Mouse (Mus musculus) kidney, postnatal 14 days (tissue): Measurements from ENCODE around the gene Dusp14.

Experiments used
- DNase-seq: peaks from one replicate; pipeline ENCODE4 v3.0.0; 2022; ENCODE audit warnings: mixed read lengths

Dusp14 gene

DNA sequence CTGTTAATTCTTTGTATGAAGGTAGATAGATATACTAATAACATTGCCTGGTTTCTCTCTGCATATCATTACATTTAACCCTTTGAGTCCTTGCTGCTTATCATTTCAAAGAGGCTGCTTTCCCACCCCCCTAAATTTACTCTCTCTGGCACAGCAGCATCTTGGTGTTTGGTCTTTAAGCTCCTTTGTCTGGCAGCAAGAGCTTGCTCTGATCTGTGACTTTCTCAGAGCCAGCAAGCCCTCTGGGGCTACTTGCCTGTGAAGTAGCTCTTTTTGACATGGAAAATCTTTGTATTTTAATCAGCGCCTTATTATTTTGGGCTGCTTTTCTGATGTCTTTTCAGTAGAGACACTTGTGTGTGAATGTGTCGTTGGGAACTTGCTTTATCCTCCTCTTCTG, 57.5 kb downstream of the Dusp14 start:
- no peak for DNase-seq

DNA sequence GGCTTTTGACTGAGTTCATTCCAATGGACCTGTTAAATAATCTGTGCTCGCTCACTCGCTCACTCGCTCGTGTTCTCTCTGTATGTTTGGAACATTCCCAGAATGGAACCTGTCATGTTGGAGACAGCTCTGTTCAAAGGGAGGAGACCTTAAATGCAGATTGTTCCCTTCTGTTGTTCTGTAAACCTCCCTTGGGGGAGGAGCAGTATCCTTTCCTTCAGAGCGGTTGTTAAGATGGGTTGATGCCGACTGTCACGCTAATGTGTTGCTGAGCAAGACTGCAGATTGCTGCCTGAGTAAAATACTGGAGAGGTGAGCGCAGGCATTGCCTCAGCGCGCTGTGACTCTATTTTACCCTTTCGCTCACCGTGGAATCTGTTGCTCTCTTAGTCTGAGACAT, 58.0 kb downstream of the Dusp14 start:
- no peak for DNase-seq

DNA sequence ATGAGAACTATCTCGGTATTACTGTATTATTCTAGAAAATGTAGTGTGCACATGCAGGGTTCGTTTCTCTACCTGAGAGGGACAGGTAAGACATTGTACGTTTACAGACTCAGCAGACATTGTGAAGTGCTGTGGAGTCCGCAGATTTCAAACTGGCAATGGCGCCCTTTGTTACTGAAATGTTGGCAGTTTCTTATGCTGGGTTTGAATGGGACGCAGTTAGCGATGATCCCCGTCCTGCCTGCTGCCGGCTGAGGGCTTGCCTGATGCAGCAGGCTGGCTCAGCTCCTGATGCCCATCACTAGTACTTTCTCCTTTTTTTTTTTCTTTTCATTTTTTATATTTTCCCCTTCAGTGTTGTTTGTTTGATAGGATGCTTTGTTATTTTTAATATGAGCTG, 58.6 kb downstream of the Dusp14 start:
- no peak for DNase-seq

DNA sequence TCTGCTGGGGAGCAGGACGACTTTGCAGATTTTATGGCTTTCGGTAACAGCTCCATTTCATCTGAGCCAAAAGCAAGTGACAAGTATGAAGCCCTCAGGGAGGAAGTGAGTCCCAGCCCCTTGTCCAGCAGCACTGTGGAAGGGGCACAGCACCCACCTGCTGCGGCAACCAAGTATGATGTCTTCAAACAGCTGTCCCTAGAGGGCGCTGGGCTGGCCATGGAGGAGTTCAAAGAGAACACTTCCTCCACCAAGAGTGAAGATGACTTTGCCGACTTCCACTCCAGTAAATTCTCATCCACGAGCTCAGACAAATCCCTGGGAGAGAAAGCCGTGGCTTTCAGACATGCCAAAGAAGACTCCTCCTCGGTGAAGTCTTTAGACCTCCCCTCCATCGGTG, 60.1 kb downstream of the Dusp14 start:
- DNase-seq: no peak

DNA sequence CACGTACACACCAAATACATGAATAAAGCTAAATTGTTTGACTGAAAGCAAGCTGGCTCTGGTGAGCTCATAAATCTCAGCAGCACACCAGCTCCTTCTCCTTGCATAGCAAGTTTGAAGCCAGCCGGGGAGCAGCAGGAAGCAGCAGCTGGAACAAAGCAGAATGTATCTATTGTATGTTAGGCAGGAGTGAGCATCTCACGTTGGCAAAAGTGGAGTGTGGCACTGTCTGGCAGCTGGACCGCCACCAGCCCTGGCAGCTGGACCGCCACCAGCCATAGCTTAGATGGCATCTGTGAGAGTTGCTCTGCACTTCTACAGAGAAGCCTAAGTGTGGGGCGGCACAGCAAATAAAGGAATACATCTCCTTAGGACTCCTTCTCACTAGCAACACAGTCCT, 65.1 kb downstream of the Dusp14 start:
- no peak for DNase-seq

DNA sequence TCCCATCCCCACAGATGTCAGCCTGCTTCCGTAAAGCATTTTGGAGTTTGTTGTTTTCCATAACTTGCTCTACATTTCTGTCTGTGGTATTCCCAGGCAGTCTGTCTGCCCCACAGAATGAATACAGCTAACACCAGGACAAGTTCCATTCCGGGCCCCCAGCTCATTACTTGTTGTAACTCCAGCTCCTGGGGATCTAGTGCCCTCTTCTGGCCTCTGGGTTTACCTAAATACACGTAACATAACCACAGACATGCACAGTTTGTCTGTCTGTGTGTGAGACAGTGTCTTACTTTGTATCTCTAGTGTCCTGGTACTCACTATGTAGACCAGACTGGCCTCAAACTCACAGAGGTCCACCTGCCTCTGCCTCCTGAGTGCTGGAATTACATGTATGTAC, 67.8 kb downstream of the Dusp14 start:
- DNase-seq: no peak

DNA sequence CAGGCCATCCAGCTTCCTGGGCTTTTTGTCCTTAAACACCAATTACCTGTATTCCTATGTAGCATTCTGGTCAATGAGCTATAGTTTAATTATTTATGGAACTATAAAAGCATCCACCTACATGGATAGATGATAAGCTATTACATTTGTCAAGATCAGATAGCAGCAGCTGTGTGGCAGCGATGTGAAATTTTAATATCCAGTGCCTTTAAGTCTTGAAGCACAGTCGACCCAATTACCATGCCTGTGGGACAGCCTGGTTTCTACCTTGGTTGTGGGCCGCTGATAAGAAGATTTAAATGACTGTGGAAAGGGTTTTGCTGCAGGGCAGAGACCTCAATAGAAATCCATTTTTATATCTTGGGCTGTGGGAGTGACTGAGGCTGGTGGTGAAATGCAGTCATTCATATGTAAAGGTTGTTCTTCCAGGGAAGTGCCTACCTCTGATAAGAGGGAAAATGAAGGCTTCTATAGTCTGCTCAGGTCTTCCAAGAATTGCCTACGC, 69.6 kb downstream of the Dusp14 start:
- DNase-seq: no peak

DNA sequence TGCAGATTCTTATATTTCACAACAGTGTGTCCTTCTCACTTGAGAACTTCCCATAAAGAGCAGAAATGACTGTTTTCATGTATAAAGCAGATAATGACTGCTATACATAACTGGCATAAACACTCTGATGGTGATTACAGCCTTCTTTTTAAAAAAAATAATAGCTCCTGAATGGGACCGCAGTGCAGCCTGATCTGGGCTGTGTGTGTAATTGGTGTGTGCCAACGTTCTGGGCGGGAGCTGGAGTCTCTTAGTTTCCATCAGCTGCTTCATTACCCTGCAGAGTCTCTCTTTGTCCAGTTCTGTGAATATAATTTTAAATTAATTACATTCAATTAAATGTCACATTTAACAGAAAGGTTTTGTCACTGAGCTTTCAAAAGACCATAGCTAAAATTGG, 70.1 kb downstream of the Dusp14 start:
- no peak for DNase-seq
